Mouse (Mus musculus) embryonic facial prominence, embryonic 11.5 days (tissue): ENCODE measurements around the gene Snx12. TPM values are rescaled to one million over a fixed set of nuclear protein-coding genes. Genes with fewer than 3 reads are reported as not detected.

Experiments used
- ATAC-seq: fragments of 200-750 bp; cut with Nextera tagmentation; replicated peaks from 2 replicates; pipeline ENCODE4 v1.8.0; 2017; ENCODE audit warnings: low read depth; ENCODE audit not compliant: insufficient number of reproducible peaks, low FRiP score, low TSS enrichment
- DNase-seq: peaks from one replicate; pipeline ENCODE4 v3.0.0-alpha.2; 2015; ENCODE audit warnings: low spot score
- H3K27ac ChIP-seq: fragments of 300-500 bp; sonication (generic); replicated peaks from 2 replicates; pipeline ENCODE4 v1.5.1; 2014; ENCODE audit warnings: mild to moderate bottlenecking, low read depth, low read length, control low read depth
- H3K27me3 ChIP-seq: fragments of 300-500 bp; sonication (generic); 2 replicates; pipeline ENCODE4 v1.6.1; 2014; ENCODE audit warnings: mild to moderate bottlenecking, low read length, moderate library complexity, mixed read lengths; ENCODE audit not compliant: control insufficient read depth, insufficient read depth
- H3K36me3 ChIP-seq: fragments of 300-500 bp; sonication (generic); replicated peaks from 2 replicates; pipeline ENCODE4 v1.6.1; 2014; ENCODE audit warnings: low read depth, mild to moderate bottlenecking, low read length, moderate library complexity, mixed read lengths; ENCODE audit not compliant: control insufficient read depth, insufficient read depth
- H3K4me1 ChIP-seq: fragments of 300-500 bp; sonication (generic); 2 replicates; pipeline ENCODE4 v1.6.1; 2014; ENCODE audit warnings: low read length, mixed read lengths; ENCODE audit not compliant: control insufficient read depth, insufficient read depth
- H3K4me2 ChIP-seq: fragments of 300-500 bp; sonication (generic); 2 replicates; pipeline ENCODE4 v1.6.1; 2014; ENCODE audit warnings: low read depth, mild to moderate bottlenecking, control low read depth, low read length, moderate library complexity
- H3K4me3 ChIP-seq: fragments of 300-500 bp; sonication (generic); 2 replicates; pipeline ENCODE4 v1.5.1; 2014; ENCODE audit warnings: low read depth, low read length, control low read depth
- H3K9ac ChIP-seq: fragments of 300-500 bp; sonication (generic); replicated peaks from 2 replicates; pipeline ENCODE4 v1.6.1; 2014; ENCODE audit warnings: mild to moderate bottlenecking, control low read depth, low read length
- H3K9me3 ChIP-seq: fragments of 300-500 bp; sonication (generic); replicated peaks from 2 replicates; pipeline ENCODE4 v1.6.1; 2016; ENCODE audit warnings: mild to moderate bottlenecking, low read length, inconsistent platforms, mixed read lengths; ENCODE audit not compliant: control insufficient read depth
- WGBS: fragments of 180-500 bp; shearing (Covaris S2); extraction: QIAGEN DNeasy Blood & Tissue Kit; methylation state at CpG from one replicate; pipeline ENCODE4 v1.1.7; 2014; 5-methylcytosine and 5-hydroxymethylcytosine counted together
- polyA plus RNA-seq: library from polyadenylated mRNA; unstranded; fragments of >200 nt; fragmentation: Nextera tagmentation; extraction: Ambion mirVana; gene quantifications from 2 replicates; pipeline ENCODE4 v1.2.1, GENCODE M21; 2014

The Snx12 gene
- polyA plus RNA-seq, 1 experiment from 2014 or later: 66.2 TPM

DNA sequence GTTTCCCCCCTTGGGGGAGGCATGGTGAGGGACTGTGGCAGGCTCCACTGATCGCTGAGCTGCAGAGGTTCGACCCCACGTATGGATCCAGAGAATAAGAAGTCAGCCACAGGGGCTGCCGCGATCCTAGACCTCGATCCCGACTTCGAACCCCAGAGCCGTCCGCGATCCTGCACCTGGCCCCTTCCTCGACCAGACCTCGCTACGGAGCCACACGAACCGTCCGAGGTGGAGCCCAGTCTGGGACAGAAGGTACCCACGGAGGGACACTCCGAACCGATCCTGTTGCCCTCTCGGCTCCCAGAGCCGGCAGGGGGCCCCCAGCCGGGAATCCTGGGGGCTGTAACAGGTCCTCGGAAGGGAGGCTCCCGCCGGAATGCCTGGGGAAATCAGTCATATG is 32.4 kb upstream of the Snx12 start:
- H3K9me3 ChIP-seq: no peaks in the 10 kb centered on the region
- H3K36me3 ChIP-seq: no peaks in the 10 kb centered on the region
- ATAC-seq (peak; percentile 40; the same call in 1 of the 2 replicates), DNase-seq (no peak)
- peak overlapping the region; percentile 52 for H3K4me3 ChIP-seq
- H3K4me1 ChIP-seq: no peaks in the 10 kb centered on the region
- H3K27ac ChIP-seq: 0 out of 2 replicates have a peak overlapping the region, but pooled peaks have one; percentile 20
- 11% methylated on average over 26 of the region's 26 CpGs for WGBS
- H3K9ac ChIP-seq: peak overlapping the region; percentile 55
- peak overlapping the region; percentile 54 for H3K4me2 ChIP-seq
- no peaks in the 10 kb centered on the region for H3K27me3 ChIP-seq

DNA sequence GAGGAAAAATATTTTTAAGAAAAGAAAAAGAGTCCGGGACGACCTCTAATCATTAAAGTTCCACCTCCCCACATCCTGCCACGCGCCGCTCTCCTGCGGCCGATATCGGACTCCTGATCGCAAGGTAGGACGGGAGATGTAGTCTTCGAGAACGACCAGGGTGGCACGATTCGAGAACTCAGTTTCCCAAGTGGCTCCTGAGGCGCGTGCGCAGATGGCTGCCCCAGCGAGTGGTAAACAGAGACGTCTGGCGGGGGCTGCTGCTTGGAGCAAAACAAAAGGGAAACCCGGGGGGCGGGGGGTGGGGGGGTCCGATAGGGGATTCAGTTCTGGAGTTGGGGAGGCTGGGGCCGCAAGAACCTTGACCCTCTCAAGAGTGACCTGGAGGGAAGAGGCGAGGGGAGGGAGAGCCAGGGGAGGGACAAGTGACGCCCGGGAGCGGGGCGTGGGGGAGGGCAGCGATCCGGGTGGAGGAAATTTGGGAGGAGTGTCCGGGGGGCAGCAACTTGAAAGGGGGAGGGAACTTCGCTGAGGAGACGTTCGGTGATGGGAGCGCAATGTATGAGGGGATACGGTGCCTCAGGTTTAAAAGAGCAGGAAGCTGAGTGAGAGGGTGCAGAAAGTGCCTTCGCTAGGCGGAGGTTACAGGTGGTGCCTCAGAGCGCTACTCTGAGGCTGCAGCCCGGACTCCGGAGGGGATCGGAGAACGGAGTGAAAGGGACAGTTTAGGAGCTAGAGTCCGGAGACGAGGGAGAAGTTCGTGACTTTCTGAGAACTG is 31.8 kb upstream of the Snx12 start, which contains the start of gene Foxo4:
TSS of gene Foxo4 (plus strand) at position 577 of the 778 bp plus-strand sequence.
- Histone ChIP-seq H3K4me3 (peak within 1 kb of the TSS; percentile 52), H3K4me1 (no peaks in the 10 kb centered on the region), H3K4me2 (peak within 1 kb of the TSS; percentile 54), H3K9me3 (no peaks in the 10 kb centered on the region), H3K36me3 (no peaks in the 10 kb centered on the region), H3K27me3 (no peaks in the 10 kb centered on the region), H3K9ac (peak within 1 kb of the TSS; percentile 55), H3K27ac (peak within 1 kb of the TSS; percentile 20)
- WGBS: 19% methylated on average over 45 of the region's 47 CpGs
- ATAC-seq (peak; percentile 94), DNase-seq (peak; percentile 93)

DNA sequence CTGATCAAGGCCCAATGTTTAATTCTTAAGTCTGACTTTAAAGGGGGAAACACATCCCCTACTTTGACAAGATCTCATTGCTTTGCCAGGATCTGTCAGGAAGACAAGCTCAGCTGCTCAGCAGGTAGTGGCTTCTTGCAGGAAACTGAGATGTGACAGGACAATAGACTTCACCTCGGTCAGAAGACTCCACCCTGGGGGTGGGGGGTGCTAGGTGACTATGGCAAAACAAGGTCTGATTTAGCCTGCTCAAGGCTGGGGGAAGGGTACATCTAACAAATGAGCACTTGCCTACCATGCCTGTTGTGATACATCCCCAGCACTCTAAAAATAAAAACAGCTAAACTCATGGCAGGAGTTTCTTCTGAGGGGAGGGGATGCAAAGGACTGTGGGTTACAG is 22.6 kb upstream of the Snx12 start:
- no peaks in the 10 kb centered on the region for H3K4me1 ChIP-seq
- DNase-seq (no peak), ATAC-seq (no peak)
- H3K9me3 ChIP-seq: no peaks in the 10 kb centered on the region
- no peak overlapping the region for H3K4me2 ChIP-seq
- H3K27ac ChIP-seq: no peak overlapping the region
- H3K9ac ChIP-seq: no peak overlapping the region
- H3K27me3 ChIP-seq: no peaks in the 10 kb centered on the region
- no peaks in the 10 kb centered on the region for H3K36me3 ChIP-seq
- 21% methylated on average over 1 of the region's 1 CpGs for WGBS
- no peak overlapping the region for H3K4me3 ChIP-seq

DNA sequence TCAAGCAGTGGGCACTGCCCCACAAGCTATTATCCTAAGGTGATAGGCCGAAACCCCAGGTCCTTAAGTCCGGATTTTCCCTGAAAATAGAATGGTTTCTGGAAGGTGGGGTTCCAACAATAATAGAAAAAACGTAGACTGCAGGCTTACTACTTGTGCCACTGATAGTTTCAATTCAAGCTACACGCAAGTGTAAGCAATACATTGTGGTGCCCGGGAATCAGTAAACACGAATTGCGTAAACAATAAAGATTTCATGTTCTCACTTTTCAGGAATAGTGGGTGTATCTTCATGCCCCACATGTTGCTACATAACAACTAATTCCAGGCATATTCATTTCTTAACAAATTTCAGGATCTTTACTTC is 416 bp upstream of the Snx12 start:
- H3K27me3 ChIP-seq: peaks cover 2% of the 10 kb centered on the region; the same call in 1 of the 2 replicates
- H3K27ac ChIP-seq: no peak overlapping the region
- 27% methylated on average over 7 of the region's 7 CpGs for WGBS

DNA sequence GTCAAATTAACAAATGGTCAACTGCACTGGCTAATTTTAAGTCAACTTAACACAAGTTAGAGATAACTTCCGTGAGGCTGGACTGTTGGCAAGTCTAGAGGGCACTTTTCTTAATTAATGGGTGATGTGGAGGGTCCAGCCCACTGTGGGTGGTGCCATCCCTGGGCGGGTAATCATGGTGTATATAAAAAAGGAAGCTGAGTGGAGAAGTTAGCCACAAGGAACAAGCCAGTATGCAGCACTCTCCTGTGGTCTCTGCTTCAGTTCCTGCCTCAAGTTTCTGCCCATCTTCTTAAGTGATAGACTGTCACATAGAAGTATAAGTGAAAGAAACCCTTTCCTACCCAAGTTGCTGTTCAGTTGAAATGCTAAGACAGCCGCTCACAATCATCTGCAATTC is 33.1 kb downstream of the Snx12 start:
- no peak overlapping the region for H3K27ac ChIP-seq
- WGBS: 73% methylated on average over 3 of the region's 3 CpGs
- no peak overlapping the region for H3K4me3 ChIP-seq
- DNase-seq: no peak
- ATAC-seq: no peak
- no peak overlapping the region for H3K9ac ChIP-seq
- H3K4me1 ChIP-seq: no peaks in the 10 kb centered on the region
- H3K36me3 ChIP-seq: no peaks in the 10 kb centered on the region
- no peak overlapping the region for H3K4me2 ChIP-seq
- no peaks in the 10 kb centered on the region for H3K9me3 ChIP-seq
- H3K27me3 ChIP-seq: no peaks in the 10 kb centered on the region

More for the DNA sequence above, 416 bp upstream of the Snx12 start:
- H3K4me2 ChIP-seq: peak overlapping the region; percentile 33
- H3K4me1 ChIP-seq: no peaks in the 10 kb centered on the region
- no peak overlapping the region for H3K9ac ChIP-seq
- H3K9me3 ChIP-seq: no peaks in the 10 kb centered on the region
- no peak for DNase-seq
- H3K36me3 ChIP-seq: no peaks in the 10 kb centered on the region
- ATAC-seq: no peak
- H3K4me3 ChIP-seq: peak overlapping the region; percentile 52

DNA sequence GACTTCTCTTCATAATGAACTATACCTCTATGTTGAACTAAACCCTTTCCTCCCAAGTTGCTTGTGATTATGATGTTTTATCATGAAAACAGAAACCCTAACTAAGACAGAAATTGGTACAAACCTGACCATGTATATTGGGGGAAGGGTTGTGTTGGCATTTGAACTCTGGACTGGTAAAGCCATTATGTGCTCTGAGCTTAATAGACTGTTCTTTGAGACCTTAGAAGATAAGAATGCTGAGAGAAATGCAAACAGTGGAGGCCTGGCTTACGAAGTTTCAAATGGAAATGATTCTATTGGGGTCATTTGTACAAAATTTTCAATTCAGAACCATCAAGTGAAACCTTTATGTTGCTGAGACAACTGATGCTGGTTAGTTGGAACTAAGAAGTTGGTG is 34.7 kb downstream of the Snx12 start:
- no peaks in the 10 kb centered on the region for H3K9me3 ChIP-seq
- H3K36me3 ChIP-seq: no peaks in the 10 kb centered on the region
- H3K4me2 ChIP-seq: no peak overlapping the region
- H3K4me3 ChIP-seq: no peak overlapping the region
- no peak for DNase-seq
- 76% methylated on average over 1 of the region's 1 CpGs for WGBS
- ATAC-seq: no peak
- H3K9ac ChIP-seq: no peak overlapping the region
- H3K27me3 ChIP-seq: no peaks in the 10 kb centered on the region
- H3K27ac ChIP-seq: no peak overlapping the region
- no peaks in the 10 kb centered on the region for H3K4me1 ChIP-seq

DNA sequence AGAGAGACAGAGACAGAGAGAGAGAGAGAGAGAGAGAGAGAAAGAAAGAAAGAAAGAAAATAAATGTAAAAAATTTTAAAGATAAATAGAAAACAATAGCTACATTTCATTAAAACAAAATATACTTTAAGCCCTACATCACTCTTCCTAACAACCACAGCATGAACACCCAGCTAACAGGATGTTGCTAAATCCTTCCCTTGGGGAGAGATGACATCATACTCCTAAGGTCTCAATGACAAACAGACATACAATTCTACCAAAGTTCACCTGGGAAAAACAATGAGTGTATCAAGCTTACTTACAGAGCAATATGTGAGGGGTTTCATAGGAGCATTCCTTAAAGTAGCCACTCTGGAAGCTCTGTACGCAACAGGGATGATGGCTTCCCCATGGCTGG is 49.0 kb downstream of the Snx12 start:
- Histone ChIP-seq H3K27me3 (no peaks in the 10 kb centered on the region), H3K9me3 (no peaks in the 10 kb centered on the region), H3K27ac (no peak overlapping the region), H3K36me3 (no peaks in the 10 kb centered on the region), H3K4me2 (no peak overlapping the region), H3K4me1 (no peaks in the 10 kb centered on the region), H3K4me3 (no peak overlapping the region), H3K9ac (no peak overlapping the region)
- ATAC-seq: no peak
- no peak for DNase-seq
- 93% methylated on average over 1 of the region's 1 CpGs for WGBS

DNA sequence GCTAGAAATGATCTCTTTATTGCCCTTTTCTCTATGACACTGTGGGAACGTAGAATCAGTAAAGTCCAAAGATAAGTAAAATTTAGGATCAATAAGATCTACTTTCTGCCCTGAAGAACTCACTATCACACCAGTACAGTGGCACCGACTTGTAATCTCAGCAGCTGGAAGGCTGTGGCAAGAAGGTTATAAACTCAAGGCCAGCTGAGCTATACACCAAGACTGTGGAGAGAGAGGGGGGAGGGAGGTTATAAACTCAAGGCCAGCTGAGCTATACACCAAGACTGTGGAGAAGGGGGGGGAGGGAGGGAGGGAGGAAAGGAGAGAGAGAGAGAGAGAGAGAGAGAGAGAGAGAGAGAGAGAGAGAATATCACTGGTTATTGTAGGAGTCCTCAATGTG is 53.9 kb downstream of the Snx12 start:
- Histone ChIP-seq H3K27me3 (no peaks in the 10 kb centered on the region), H3K9me3 (no peaks in the 10 kb centered on the region), H3K4me3 (no peak overlapping the region), H3K27ac (no peak overlapping the region), H3K4me1 (no peaks in the 10 kb centered on the region), H3K9ac (no peak overlapping the region), H3K4me2 (no peak overlapping the region), H3K36me3 (no peaks in the 10 kb centered on the region)
- WGBS: 89% methylated on average over 2 of the region's 2 CpGs
- ATAC-seq: no peak
- no peak for DNase-seq
